Mouse (Mus musculus) lung, embryonic 16.5 days (tissue): ENCODE measurements around the gene Gm28051. TPM values are rescaled to one million over a fixed set of nuclear protein-coding genes. Genes with fewer than 3 reads are reported as not detected.

Experiments used
- ATAC-seq: fragments of 200-750 bp; cut with Nextera tagmentation; 2 replicates; pipeline ENCODE4 v1.8.0; 2017; ENCODE audit warnings: low read depth, mild to moderate bottlenecking, moderate library complexity
- H3K27ac ChIP-seq: fragments of 300-500 bp; sonication (generic); 2 replicates; pipeline ENCODE4 v1.5.1; 2014; ENCODE audit warnings: mild to moderate bottlenecking, control low read depth, low read length
- H3K27me3 ChIP-seq: fragments of 300-500 bp; sonication (generic); 2 replicates; pipeline ENCODE4 v1.6.1; 2014; ENCODE audit warnings: low read depth, low read length, mixed read lengths; ENCODE audit not compliant: control insufficient read depth, insufficient read depth
- H3K36me3 ChIP-seq: fragments of 300-500 bp; sonication (generic); 2 replicates; pipeline ENCODE4 v1.6.1; 2014; ENCODE audit warnings: low read length; ENCODE audit not compliant: control insufficient read depth, insufficient read depth
- H3K4me1 ChIP-seq: fragments of 300-500 bp; sonication (generic); replicated peaks from 2 replicates; pipeline ENCODE4 v1.6.1; 2014; ENCODE audit warnings: low read length, mixed read lengths; ENCODE audit not compliant: control insufficient read depth, insufficient read depth
- H3K4me2 ChIP-seq: fragments of 300-500 bp; sonication (generic); 2 replicates; pipeline ENCODE4 v1.6.1; 2014; ENCODE audit warnings: low read depth, low read length, control low read depth
- H3K4me3 ChIP-seq: fragments of 300-500 bp; sonication (generic); 2 replicates; pipeline ENCODE4 v1.5.1; 2014; ENCODE audit warnings: mild to moderate bottlenecking, low read length, control low read depth
- H3K9ac ChIP-seq: fragments of 300-500 bp; sonication (generic); 2 replicates; pipeline ENCODE4 v1.6.1; 2014; ENCODE audit warnings: low read length, control low read depth
- H3K9me3 ChIP-seq: fragments of 300-500 bp; sonication (generic); 2 replicates; pipeline ENCODE4 v1.6.1; 2016; ENCODE audit warnings: low read length; ENCODE audit not compliant: control insufficient read depth
- WGBS: fragments of 180-500 bp; shearing (Covaris S2); extraction: QIAGEN DNeasy Blood & Tissue Kit; methylation state at CpG from one replicate; pipeline ENCODE4 v1.1.7; 2014; 5-methylcytosine and 5-hydroxymethylcytosine counted together
- polyA plus RNA-seq: library from polyadenylated mRNA; unstranded; fragments of >200 nt; fragmentation: Nextera tagmentation; extraction: Ambion mirVana; gene quantifications from 2 replicates; pipeline ENCODE4 v1.2.1, GENCODE M21; 2015

Gene Gm28051
- polyA plus RNA-seq, 1 experiment from 2014 or later, result not detected

- H3K4me2 ChIP-seq, result peak overlapping the region; percentile 98
- H3K4me1 ChIP-seq, result peaks cover 28% of the 10 kb centered on the region
- ATAC-seq, result peak; percentile 77
- peak overlapping the region; percentile 79 for H3K4me3 ChIP-seq
- WGBS, result 1% methylated on average over 39 of the region's 45 CpGs
- H3K27me3 ChIP-seq, result no peaks in the 10 kb centered on the region
- no peaks in the 10 kb centered on the region for H3K36me3 ChIP-seq
- H3K9me3 ChIP-seq, result no peaks in the 10 kb centered on the region
- peak overlapping the region; percentile 82 for H3K9ac ChIP-seq
- peak overlapping the region; percentile 88 for H3K27ac ChIP-seq
Observed at GRCm38 (mm10) chr12:102705216-102705871, 52.2 kb downstream of the Gm28051 start.

GRCm38 (mm10) chr12:102704457-102705198 lies 52.9 kb downstream of the Gm28051 start, which contains the start of gene Itpk1:
Itpk1 (minus strand) TSS chr12:102704930.
- Histone ChIP-seq H3K9ac (peak within 1 kb of the TSS; percentile 82), H3K27me3 (no peaks in the 10 kb centered on the region), H3K27ac (peak within 1 kb of the TSS; percentile 88), H3K4me2 (peak within 1 kb of the TSS; percentile 98), H3K36me3 (no peaks in the 10 kb centered on the region), H3K4me3 (peak within 1 kb of the TSS; percentile 79), H3K9me3 (no peaks in the 10 kb centered on the region), H3K4me1 (peaks cover 28% of the 10 kb centered on the region)
- under 1% methylated on average over 61 of the region's 105 CpGs for WGBS
- ATAC-seq, result peak; percentile 95

- Histone ChIP-seq H3K9ac (peak overlapping the region; percentile 80), H3K9me3 (no peaks in the 10 kb centered on the region), H3K36me3 (no peaks in the 10 kb centered on the region), H3K4me3 (peak overlapping the region; percentile 79), H3K27me3 (no peaks in the 10 kb centered on the region), H3K4me1 (peaks cover 28% of the 10 kb centered on the region), H3K4me2 (peak overlapping the region; percentile 98), H3K27ac (no peak overlapping the region)
- ATAC-seq, result no peak
- WGBS, result 12% methylated on average over 17 of the region's 17 CpGs
Observed at GRCm38 (mm10) chr12:102703921-102704408, 53.6 kb downstream of the Gm28051 start.

- no peak overlapping the region; the same call in 1 of the 2 replicates for H3K9ac ChIP-seq
- no peaks in the 10 kb centered on the region for H3K9me3 ChIP-seq
- WGBS, result 49% methylated on average over 6 of the region's 6 CpGs
- no peaks in the 10 kb centered on the region for H3K27me3 ChIP-seq
- peaks cover 28% of the 10 kb centered on the region for H3K4me1 ChIP-seq
- H3K36me3 ChIP-seq, result no peaks in the 10 kb centered on the region
- peak overlapping the region; percentile 98 for H3K4me2 ChIP-seq
- H3K4me3 ChIP-seq, result peak overlapping the region; percentile 79
- no peak overlapping the region for H3K27ac ChIP-seq
- no peak for ATAC-seq
Observed at GRCm38 (mm10) chr12:102703441-102703840, 54.1 kb downstream of the Gm28051 start.

GRCm38 (mm10) chr12:102703111-102703412 lies 54.5 kb downstream of the Gm28051 start:
- H3K4me1 ChIP-seq, result peaks cover 28% of the 10 kb centered on the region
- peak overlapping the region; percentile 98 for H3K4me2 ChIP-seq
- H3K9ac ChIP-seq, result peak overlapping the region; percentile 62; the same call in 1 of the 2 replicates
- no peaks in the 10 kb centered on the region for H3K9me3 ChIP-seq
- no peak for ATAC-seq
- H3K36me3 ChIP-seq, result no peaks in the 10 kb centered on the region
- H3K27me3 ChIP-seq, result no peaks in the 10 kb centered on the region
- H3K27ac ChIP-seq, result peak overlapping the region; percentile 55
- 6% methylated on average over 4 of the region's 4 CpGs for WGBS
- H3K4me3 ChIP-seq, result peak overlapping the region; percentile 79

- Histone ChIP-seq H3K36me3 (no peaks in the 10 kb centered on the region), H3K4me3 (peak overlapping the region; percentile 79), H3K4me2 (peak overlapping the region; percentile 98), H3K4me1 (peaks cover 28% of the 10 kb centered on the region), H3K27ac (peak overlapping the region; percentile 55), H3K9ac (peak overlapping the region; percentile 62), H3K27me3 (no peaks in the 10 kb centered on the region), H3K9me3 (no peaks in the 10 kb centered on the region)
- no peak for ATAC-seq
- 8% methylated on average over 15 of the region's 15 CpGs for WGBS
Observed at GRCm38 (mm10) chr12:102702356-102703110, 55.0 kb downstream of the Gm28051 start.

GRCm38 (mm10) chr12:102701691-102702207 lies 55.8 kb downstream of the Gm28051 start:
- Histone ChIP-seq H3K27ac (no peak overlapping the region), H3K9me3 (no peaks in the 10 kb centered on the region)
- WGBS, result 89% methylated on average over 5 of the region's 5 CpGs

GRCm38 (mm10) chr12:102700453-102700852 lies 57.1 kb downstream of the Gm28051 start:
- H3K27me3 ChIP-seq, result no peaks in the 10 kb centered on the region
- WGBS, result 52% methylated on average over 12 of the region's 12 CpGs
- no peaks in the 10 kb centered on the region for H3K9me3 ChIP-seq
- H3K9ac ChIP-seq, result no peak overlapping the region
- no peak overlapping the region for H3K4me3 ChIP-seq
- H3K36me3 ChIP-seq, result no peaks in the 10 kb centered on the region
- no peak for ATAC-seq
- H3K4me2 ChIP-seq, result no peak overlapping the region
- no peak overlapping the region for H3K27ac ChIP-seq
- H3K4me1 ChIP-seq, result peaks cover 22% of the 10 kb centered on the region

More at GRCm38 (mm10) chr12:102701691-102702207, 55.8 kb downstream of the Gm28051 start:
- Histone ChIP-seq H3K36me3 (no peaks in the 10 kb centered on the region), H3K4me2 (no peak overlapping the region), H3K4me3 (no peak overlapping the region), H3K4me1 (peaks cover 28% of the 10 kb centered on the region), H3K9ac (no peak overlapping the region), H3K27me3 (no peaks in the 10 kb centered on the region)
- ATAC-seq, result no peak
